Mouse (Mus musculus) C2C12 (cell line): Measurements from ENCODE around the gene Gcsh.

Experiments used
- CTCF ChIP-seq: IDR thresholded peaks from one replicate; pipeline ENCODE4 v1.5.1; 2011; ENCODE audit not compliant: control insufficient read depth, insufficient read depth, insufficient read length
- MAX ChIP-seq: IDR thresholded peaks from one replicate; pipeline ENCODE4 v1.6.1; 2011; ENCODE audit warnings: mild to moderate bottlenecking, control low read depth

DNA sequence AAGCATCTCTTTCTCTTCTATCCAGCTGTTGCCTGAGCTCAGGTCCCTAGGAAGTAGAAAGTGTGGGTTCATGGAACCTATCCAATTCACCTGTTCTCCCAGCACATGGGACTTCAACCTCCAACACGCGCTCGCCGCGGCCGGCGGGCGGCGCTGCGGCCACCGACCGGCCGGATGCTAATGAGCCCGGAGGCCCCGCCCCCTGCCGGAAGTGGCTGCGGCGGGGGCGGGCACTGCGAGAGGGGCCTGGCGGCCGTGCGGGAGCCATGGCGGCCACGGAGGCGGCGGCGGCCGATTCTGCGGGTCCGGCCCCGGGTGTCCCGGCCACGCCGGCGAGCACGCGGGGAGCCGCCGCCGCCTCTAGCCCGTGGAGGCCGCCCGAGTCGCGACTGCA lies 50.2 kb downstream of the Gcsh start, which contains the start of gene Atmin:
- TF ChIP-seq CTCF (peak; percentile 75), MAX (peak; percentile 39)
